Mouse (Mus musculus): ENCODE results near the gene D11Wsu47e. TPM values are rescaled to one million over a fixed set of nuclear protein-coding genes. Genes with fewer than 3 reads are reported as not detected.

Gene D11Wsu47e
- polyA plus RNA-seq, 1 experiment from 2014 or later = 18.8 TPM

DNA sequence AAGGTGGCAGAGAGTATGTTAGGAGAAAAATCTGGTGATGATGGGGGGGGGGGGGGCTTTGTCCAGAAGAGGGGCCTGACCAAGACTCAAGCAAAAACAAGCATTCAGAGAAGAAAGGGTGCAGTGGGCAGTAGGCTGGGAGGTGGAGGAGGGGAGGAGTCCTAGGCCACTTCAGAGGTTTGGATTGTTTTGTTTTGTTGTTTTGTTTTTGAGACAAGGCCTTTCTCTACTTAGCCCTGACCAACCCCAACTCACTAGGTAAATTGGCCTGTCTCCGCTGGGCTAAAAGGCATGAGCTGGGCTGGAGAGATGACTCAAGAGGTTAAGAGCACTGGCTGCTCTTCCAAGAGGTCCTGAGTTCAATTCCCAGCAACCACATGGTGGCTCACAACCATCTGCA lies 26.8 kb downstream of the D11Wsu47e start:
- WGBS = 73% methylated on average over 1 of the region's 1 CpGs
- Histone ChIP-seq H3K9ac (ENCODE audit: low read depth, low read length) (no peak overlapping the region), H3K27ac (replicated peaks; ENCODE audit: low read depth, low read length) (no peak overlapping the region; the same call in 1 of the 2 replicates), H3K9me3 (ENCODE audit: control insufficient read depth, low read length) (no peaks in the 10 kb centered on the region), H3K4me1 (ENCODE audit: control insufficient read depth, insufficient read depth, low read length) (peaks cover 19% of the 10 kb centered on the region), H3K4me3 (ENCODE audit: low read depth, low read length) (no peak overlapping the region), H3K4me2 (ENCODE audit: low read depth, low read length) (no peak overlapping the region), H3K36me3 (ENCODE audit: control insufficient read depth, insufficient read depth, low read length) (no peaks in the 10 kb centered on the region), H3K27me3 (replicated peaks; ENCODE audit: control insufficient read depth, insufficient read depth, low read length) (no peaks in the 10 kb centered on the region)
- DNase-seq (ENCODE audit: low spot score) (no peak), ATAC-seq (ENCODE audit: low read depth) (no peak)

DNA sequence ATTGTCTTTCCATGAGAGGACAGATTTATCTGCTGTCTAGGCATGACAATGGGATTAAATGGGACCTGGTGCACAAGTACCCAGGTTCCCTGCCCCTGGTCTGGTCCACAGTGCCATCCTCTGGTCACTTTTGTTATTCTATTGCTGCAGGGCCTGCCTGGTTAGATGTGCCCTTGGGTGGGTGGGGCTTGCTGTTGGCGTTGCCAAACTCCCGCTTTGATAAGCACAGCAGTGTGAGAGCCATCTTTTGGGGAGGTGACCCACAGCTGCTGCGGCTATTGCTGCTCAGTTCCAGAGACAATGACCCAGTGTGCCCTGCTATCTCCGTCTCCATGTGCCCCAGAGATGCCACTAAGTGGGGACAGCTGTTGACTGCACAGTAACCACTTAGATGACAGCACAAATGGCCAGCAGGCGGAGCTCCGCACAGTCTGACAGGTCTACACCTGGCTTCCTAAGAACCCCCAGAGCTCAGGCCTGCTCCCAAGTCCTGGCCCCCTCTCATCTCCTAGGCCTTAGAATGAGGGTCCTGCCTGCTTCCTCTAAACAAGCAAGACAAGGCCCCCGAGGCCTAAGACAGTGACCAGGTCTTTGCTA lies 31.0 kb downstream of the D11Wsu47e start:
- H3K36me3 ChIP-seq (ENCODE audit: control insufficient read depth, insufficient read depth, low read length) = no peaks in the 10 kb centered on the region
- peaks cover 7% of the 10 kb centered on the region for H3K4me1 ChIP-seq (ENCODE audit: control insufficient read depth, insufficient read depth, low read length)
- WGBS = 64% methylated on average over 7 of the region's 7 CpGs
- H3K27me3 ChIP-seq (replicated peaks; ENCODE audit: control insufficient read depth, insufficient read depth, low read length) = no peaks in the 10 kb centered on the region
- H3K9ac ChIP-seq (ENCODE audit: low read depth, low read length) = no peak overlapping the region
- ATAC-seq (ENCODE audit: low read depth) = no peak
- no peaks in the 10 kb centered on the region for H3K9me3 ChIP-seq (ENCODE audit: control insufficient read depth, low read length)
- DNase-seq (ENCODE audit: low spot score) = no peak
- H3K27ac ChIP-seq (replicated peaks; ENCODE audit: low read depth, low read length) = no peak overlapping the region
- H3K4me3 ChIP-seq (ENCODE audit: low read depth, low read length) = no peak overlapping the region
- H3K4me2 ChIP-seq (ENCODE audit: low read depth, low read length) = no peak overlapping the region

DNA sequence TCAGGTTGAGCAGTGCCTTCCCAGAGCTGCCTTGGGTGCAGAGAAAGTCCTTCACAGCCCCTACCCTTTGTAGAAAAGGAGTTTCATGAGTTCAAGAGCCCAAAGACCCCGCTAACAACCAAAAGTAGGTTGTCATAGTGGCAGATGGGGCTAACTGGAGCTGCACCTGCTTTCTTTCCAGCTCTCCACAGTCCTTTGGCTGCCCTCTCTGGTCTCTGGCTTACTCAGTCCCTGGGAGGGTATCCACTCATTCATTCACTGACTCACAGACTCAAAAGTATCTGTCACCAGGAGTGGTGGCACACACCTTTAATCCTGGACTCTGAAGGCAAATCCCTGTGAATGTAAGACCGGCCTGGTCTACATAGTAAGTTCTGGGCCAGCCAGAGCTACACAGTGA lies 31.9 kb downstream of the D11Wsu47e start:
- no peak overlapping the region for H3K27ac ChIP-seq (replicated peaks; ENCODE audit: low read depth, low read length)
- H3K9ac ChIP-seq (ENCODE audit: low read depth, low read length) = no peak overlapping the region
- 92% methylated on average over 2 of the region's 2 CpGs for WGBS
- H3K27me3 ChIP-seq (replicated peaks; ENCODE audit: control insufficient read depth, insufficient read depth, low read length) = no peaks in the 10 kb centered on the region
- DNase-seq (ENCODE audit: low spot score) (no peak), ATAC-seq (ENCODE audit: low read depth) (no peak)
- no peaks in the 10 kb centered on the region for H3K9me3 ChIP-seq (ENCODE audit: control insufficient read depth, low read length)
- H3K4me1 ChIP-seq (ENCODE audit: control insufficient read depth, insufficient read depth, low read length) = no peaks in the 10 kb centered on the region
- H3K36me3 ChIP-seq (ENCODE audit: control insufficient read depth, insufficient read depth, low read length) = no peaks in the 10 kb centered on the region
- H3K4me3 ChIP-seq (ENCODE audit: low read depth, low read length) = no peak overlapping the region
- no peak overlapping the region for H3K4me2 ChIP-seq (ENCODE audit: low read depth, low read length)

DNA sequence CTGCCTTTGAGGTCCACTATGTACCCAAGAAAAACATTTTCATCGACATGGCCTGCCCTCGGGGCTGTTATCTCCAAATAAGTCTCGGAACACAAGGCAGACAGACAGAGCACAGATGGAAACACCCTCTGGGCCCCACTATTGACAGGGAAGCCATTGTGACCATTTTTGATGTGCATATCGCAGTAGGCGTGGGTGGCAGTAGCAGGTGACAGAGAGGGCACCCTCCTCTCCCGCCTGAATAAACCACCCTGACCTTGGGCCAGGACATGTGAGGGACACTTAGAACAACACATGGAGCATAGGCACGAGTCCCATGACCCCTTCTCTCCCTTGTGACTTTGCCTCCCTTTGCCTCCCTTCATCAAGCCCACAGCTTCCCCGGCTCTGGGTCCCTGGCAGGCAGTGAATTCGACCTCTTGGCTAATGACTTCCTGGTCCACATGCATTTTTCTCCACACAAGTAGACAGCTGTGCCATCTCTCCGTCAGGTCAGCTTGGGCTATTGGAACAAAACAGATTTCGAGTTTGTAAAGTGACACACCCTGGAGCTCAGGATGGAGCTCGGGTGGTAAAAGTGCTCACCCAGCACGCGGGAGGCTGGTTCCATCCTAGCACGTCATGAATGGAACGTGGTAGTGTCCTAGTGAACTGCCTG lies 33.7 kb downstream of the D11Wsu47e start:
- no peaks in the 10 kb centered on the region for H3K9me3 ChIP-seq (ENCODE audit: control insufficient read depth, low read length)
- no peak overlapping the region for H3K9ac ChIP-seq (ENCODE audit: low read depth, low read length)
- no peak overlapping the region for H3K4me2 ChIP-seq (ENCODE audit: low read depth, low read length)
- H3K27me3 ChIP-seq (replicated peaks; ENCODE audit: control insufficient read depth, insufficient read depth, low read length) = no peaks in the 10 kb centered on the region
- no peaks in the 10 kb centered on the region for H3K4me1 ChIP-seq (ENCODE audit: control insufficient read depth, insufficient read depth, low read length)
- ATAC-seq (ENCODE audit: low read depth) = no peak
- no peaks in the 10 kb centered on the region for H3K36me3 ChIP-seq (ENCODE audit: control insufficient read depth, insufficient read depth, low read length)
- no peak overlapping the region for H3K4me3 ChIP-seq (ENCODE audit: low read depth, low read length)
- 56% methylated on average over 16 of the region's 16 CpGs for WGBS
- DNase-seq (ENCODE audit: low spot score) = no peak
- H3K27ac ChIP-seq (replicated peaks; ENCODE audit: low read depth, low read length) = no peak overlapping the region

DNA sequence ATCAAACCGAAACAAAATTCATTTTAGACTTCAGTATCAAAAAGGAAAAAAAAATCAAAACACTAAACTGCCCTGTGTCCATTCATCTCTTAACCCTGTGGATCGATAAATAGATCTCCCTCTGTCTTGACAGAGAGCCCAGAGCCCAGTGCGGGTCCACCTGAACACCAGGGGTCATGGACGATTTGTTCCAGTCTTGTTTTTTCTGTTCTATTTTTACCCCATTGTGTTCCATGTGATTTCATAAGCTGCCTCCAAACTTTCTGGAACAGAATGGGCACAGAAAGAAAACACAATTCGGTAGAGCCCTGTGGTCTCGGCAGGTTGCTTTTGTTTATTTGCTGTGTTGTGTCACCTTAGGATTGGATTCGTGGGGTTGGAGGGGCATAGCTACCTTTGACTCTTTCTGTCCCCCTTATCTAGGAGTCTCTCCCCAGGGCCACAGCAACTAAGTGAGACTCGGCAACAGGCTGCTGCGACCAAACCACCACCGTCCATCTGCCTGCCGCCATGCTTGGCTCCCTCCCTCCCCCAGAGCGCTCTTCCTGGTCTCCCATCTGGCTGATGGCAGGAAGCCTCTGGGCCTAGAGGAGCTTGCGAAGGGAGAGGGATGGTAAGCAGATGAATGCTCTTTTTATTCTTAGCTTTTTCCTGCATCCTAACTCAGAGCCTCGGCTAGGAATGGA lies 38.3 kb downstream of the D11Wsu47e start:
- H3K9me3 ChIP-seq (ENCODE audit: control insufficient read depth, low read length) = no peaks in the 10 kb centered on the region
- 0 out of 2 replicates have a peak overlapping the region, but pooled peaks have one; percentile 22 for H3K27ac ChIP-seq (replicated peaks; ENCODE audit: low read depth, low read length)
- WGBS = 63% methylated on average over 14 of the region's 14 CpGs
- no peak overlapping the region for H3K4me3 ChIP-seq (ENCODE audit: low read depth, low read length)
- DNase-seq (ENCODE audit: low spot score) (no peak), ATAC-seq (ENCODE audit: low read depth) (no peak)
- H3K4me1 ChIP-seq (ENCODE audit: control insufficient read depth, insufficient read depth, low read length) = peaks cover 10% of the 10 kb centered on the region
- no peak overlapping the region for H3K9ac ChIP-seq (ENCODE audit: low read depth, low read length)
- peaks cover 28% of the 10 kb centered on the region for H3K36me3 ChIP-seq (ENCODE audit: control insufficient read depth, insufficient read depth, low read length)
- no peak overlapping the region for H3K4me2 ChIP-seq (ENCODE audit: low read depth, low read length)
- no peaks in the 10 kb centered on the region for H3K27me3 ChIP-seq (replicated peaks; ENCODE audit: control insufficient read depth, insufficient read depth, low read length)

DNA sequence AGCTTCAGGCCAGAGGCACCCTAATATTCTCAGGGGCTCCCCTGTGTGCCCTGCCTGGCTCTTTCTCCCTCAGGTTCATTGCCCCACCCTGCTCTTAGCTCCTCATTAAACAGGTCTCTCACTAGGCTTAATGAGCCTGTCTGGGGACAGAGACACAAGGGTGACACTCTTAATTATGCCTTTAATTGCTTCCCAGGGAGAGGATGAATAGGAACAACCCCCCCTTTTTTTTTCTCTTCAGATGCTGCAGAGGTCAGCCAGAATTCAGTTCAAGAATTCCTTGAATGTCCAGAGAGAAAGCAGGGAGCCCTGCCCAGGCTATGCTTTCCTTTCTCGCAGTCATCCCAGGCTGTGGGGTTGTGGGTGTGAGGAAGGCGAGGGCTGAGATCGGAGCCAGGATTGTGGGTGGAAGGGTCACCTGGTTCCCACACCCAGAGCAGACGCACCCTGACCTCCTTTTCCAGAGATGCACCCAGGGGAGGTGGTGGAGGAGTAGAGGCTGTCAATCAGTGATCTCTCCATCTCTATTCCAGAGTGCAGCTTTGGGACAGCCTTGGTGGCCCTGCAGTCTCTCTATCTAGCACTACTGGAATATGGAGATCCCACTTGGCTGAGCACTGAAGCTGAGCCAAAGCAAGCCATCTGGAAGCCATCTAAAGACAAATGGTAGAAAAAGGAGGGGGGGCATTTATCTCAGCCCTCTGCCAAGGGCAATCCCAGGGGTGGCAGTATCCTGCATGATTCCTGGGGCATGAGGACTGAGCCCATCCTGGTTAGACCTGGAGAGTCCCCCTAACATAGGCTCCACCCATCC lies 41.2 kb downstream of the D11Wsu47e start:
- Histone ChIP-seq H3K27me3 (replicated peaks; ENCODE audit: control insufficient read depth, insufficient read depth, low read length) (no peaks in the 10 kb centered on the region), H3K9me3 (ENCODE audit: control insufficient read depth, low read length) (no peaks in the 10 kb centered on the region), H3K4me1 (ENCODE audit: control insufficient read depth, insufficient read depth, low read length) (peaks cover 33% of the 10 kb centered on the region), H3K4me2 (ENCODE audit: low read depth, low read length) (no peak overlapping the region), H3K36me3 (ENCODE audit: control insufficient read depth, insufficient read depth, low read length) (peaks cover 47% of the 10 kb centered on the region), H3K27ac (replicated peaks; ENCODE audit: low read depth, low read length) (peak overlapping the region; percentile 46), H3K9ac (ENCODE audit: low read depth, low read length) (no peak overlapping the region), H3K4me3 (ENCODE audit: low read depth, low read length) (no peak overlapping the region)
- 82% methylated on average over 3 of the region's 4 CpGs for WGBS
- peak; percentile 26 for ATAC-seq (ENCODE audit: low read depth)
- peak; percentile 64 for DNase-seq (ENCODE audit: low spot score)

DNA sequence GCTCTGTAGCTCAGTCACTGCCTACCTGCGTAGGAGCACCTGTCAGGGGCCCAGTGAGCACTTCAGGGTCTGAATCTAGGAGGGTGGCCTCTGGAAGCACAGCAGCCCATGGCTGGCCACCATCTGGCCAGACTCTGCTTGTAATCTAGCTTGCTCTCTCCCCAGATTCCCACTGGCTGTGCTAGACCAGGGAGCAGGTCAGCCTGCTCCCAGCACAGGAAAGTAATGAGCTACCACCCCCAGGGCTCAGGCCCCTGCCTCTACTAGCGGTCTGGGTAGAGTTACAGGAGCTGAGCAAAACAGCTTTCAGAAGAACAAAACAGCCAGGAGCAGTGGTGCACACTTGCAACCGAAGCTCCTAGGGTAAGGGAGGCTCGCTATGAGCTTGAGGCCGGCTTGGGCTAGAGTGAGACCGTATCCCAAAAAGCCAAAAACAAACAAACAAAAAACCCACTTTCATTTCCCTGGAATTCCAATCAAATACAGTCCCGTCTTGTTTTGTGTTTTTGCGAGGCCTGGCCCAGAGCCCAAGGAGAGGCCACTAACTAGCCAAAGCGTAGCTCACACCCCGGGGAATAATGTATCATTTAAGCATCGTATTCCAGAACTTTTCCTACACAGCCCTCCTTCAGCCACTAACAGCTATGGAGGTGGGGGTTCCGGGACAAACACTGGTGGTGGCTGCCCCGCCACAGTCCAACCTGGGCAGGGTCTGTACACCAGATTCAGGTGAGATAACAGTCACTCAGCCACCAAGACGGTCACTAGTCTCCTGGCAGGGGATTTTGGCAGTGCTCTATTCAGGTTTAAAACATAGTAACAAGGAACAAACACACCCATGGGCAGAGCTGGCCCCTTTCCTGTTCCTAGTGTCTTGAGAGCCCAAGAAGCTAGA lies 43.0 kb downstream of the D11Wsu47e start:
- ATAC-seq (ENCODE audit: low read depth) (peak; percentile 5; the same call in 1 of the 2 replicates), DNase-seq (ENCODE audit: low spot score) (peak; percentile 84)
- 40% methylated on average over 14 of the region's 14 CpGs for WGBS
- Histone ChIP-seq H3K4me2 (ENCODE audit: low read depth, low read length) (no peak overlapping the region), H3K27ac (replicated peaks; ENCODE audit: low read depth, low read length) (peak overlapping the region; percentile 79), H3K4me3 (ENCODE audit: low read depth, low read length) (no peak overlapping the region), H3K27me3 (replicated peaks; ENCODE audit: control insufficient read depth, insufficient read depth, low read length) (no peaks in the 10 kb centered on the region), H3K9me3 (ENCODE audit: control insufficient read depth, low read length) (no peaks in the 10 kb centered on the region), H3K9ac (ENCODE audit: low read depth, low read length) (no peak overlapping the region), H3K36me3 (ENCODE audit: control insufficient read depth, insufficient read depth, low read length) (peaks cover 47% of the 10 kb centered on the region), H3K4me1 (ENCODE audit: control insufficient read depth, insufficient read depth, low read length) (peaks cover 40% of the 10 kb centered on the region)

DNA sequence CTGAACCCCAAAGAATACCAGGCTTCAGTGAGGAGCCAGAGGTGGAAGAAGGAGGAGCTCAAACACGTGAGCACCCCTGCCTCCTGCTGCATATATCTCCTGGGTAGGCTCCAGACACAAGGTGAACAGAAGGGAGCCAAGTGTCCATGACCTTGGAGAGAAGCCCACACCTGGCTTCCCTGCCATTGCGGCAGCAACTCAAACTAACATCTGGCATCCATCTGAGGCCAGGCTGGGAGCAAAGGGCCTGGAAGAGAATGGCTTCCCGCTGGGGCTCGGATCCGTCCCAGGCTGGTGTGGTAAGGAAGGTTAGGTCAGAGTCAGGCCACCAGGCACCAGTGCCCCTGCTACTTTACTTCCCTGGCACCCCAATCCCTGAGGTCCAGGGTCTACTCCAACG lies 43.8 kb downstream of the D11Wsu47e start:
- peaks cover 47% of the 10 kb centered on the region for H3K36me3 ChIP-seq (ENCODE audit: control insufficient read depth, insufficient read depth, low read length)
- no peak for ATAC-seq (ENCODE audit: low read depth)
- H3K4me3 ChIP-seq (ENCODE audit: low read depth, low read length) = no peak overlapping the region
- H3K4me2 ChIP-seq (ENCODE audit: low read depth, low read length) = no peak overlapping the region
- no peak for DNase-seq (ENCODE audit: low spot score)
- H3K27me3 ChIP-seq (replicated peaks; ENCODE audit: control insufficient read depth, insufficient read depth, low read length) = no peaks in the 10 kb centered on the region
- H3K9ac ChIP-seq (ENCODE audit: low read depth, low read length) = peak overlapping the region; percentile 15; the same call in 1 of the 2 replicates
- 37% methylated on average over 6 of the region's 6 CpGs for WGBS
- peak overlapping the region; percentile 79 for H3K27ac ChIP-seq (replicated peaks; ENCODE audit: low read depth, low read length)
- peaks cover 41% of the 10 kb centered on the region for H3K4me1 ChIP-seq (ENCODE audit: control insufficient read depth, insufficient read depth, low read length)
- H3K9me3 ChIP-seq (ENCODE audit: control insufficient read depth, low read length) = no peaks in the 10 kb centered on the region

All from embryonic facial prominence, embryonic 14.5 days (tissue).